Mouse (Mus musculus) gastrocnemius, postnatal 10 days (tissue): ENCODE measurements around the gene Ephx3. TPM values are rescaled to one million over a fixed set of nuclear protein-coding genes. Genes with fewer than 3 reads are reported as not detected.

Source experiments
- DNase-seq: peaks from one replicate; pipeline ENCODE4 v3.0.0; 2021; ENCODE audit warnings: mixed read lengths
- total RNA-seq, 2 experiments: library from RNA; stranded (reverse); gene quantifications; 2 replicates each; pipeline ENCODE4 v1.2.3; 2021

Gene Ephx3
- total RNA-seq, 2 experiments from 2014 or later: 0.14 to 0.20 TPM

- DNase-seq: no peak
Measured at GRCm38 (mm10) chr17:32172485-32172884, 16.9 kb downstream of the Ephx3 start.

GRCm38 (mm10) chr17:32169518-32170225, 19.7 kb downstream of the Ephx3 start:
- DNase-seq: no peak

GRCm38 (mm10) chr17:32166687-32167086, 22.7 kb downstream of the Ephx3 start, which contains the start of gene Notch3:
Notch3 (minus strand) TSS chr17:32166852.
- DNase-seq: peak; percentile 74

- peak; percentile 71 for DNase-seq
Measured at GRCm38 (mm10) chr17:32165803-32166595, 23.4 kb downstream of the Ephx3 start.

- peak; percentile 26 for DNase-seq
Measured at GRCm38 (mm10) chr17:32165266-32165802, 24.0 kb downstream of the Ephx3 start.

GRCm38 (mm10) chr17:32164780-32165179, 24.6 kb downstream of the Ephx3 start:
- DNase-seq: no peak

- peak; percentile 45 for DNase-seq
Measured at GRCm38 (mm10) chr17:32163910-32164650, 25.3 kb downstream of the Ephx3 start.

GRCm38 (mm10) chr17:32162112-32162850, 27.1 kb downstream of the Ephx3 start:
- peak; percentile 88 for DNase-seq

GRCm38 (mm10) chr17:32160882-32161281, 28.5 kb downstream of the Ephx3 start:
- no peak for DNase-seq

GRCm38 (mm10) chr17:32158841-32159240, 30.5 kb downstream of the Ephx3 start:
- no peak for DNase-seq

GRCm38 (mm10) chr17:32146718-32147117, 42.6 kb downstream of the Ephx3 start:
- DNase-seq: no peak

GRCm38 (mm10) chr17:32142907-32143854, 46.2 kb downstream of the Ephx3 start:
- peak; percentile 91 for DNase-seq

GRCm38 (mm10) chr17:32142234-32142633, 47.1 kb downstream of the Ephx3 start:
- DNase-seq: no peak

Other genes with a start within 250 kb of the Ephx3 start
- gene Rrp1b, start 153.4 kb downstream of the Ephx3 start, total RNA-seq: 10 to 100 TPM; 14.5 to 16.7 TPM
- gene Hsf2bp, start 153.2 kb downstream of the Ephx3 start, total RNA-seq: 1 to 10 TPM; 2.6 to 3.0 TPM
- gene Notch3, start 22.7 kb downstream of the Ephx3 start, total RNA-seq: 10 to 100 TPM; 39.6 to 47.8 TPM
- 10 to 100 TPM; 55.4 to 70.2 TPM for gene Brd4, start 95.2 kb upstream of the Ephx3 start, total RNA-seq
- 10 to 100 TPM; 37.6 to 50.2 TPM for gene Akap8, start 131.7 kb upstream of the Ephx3 start, total RNA-seq
- 10 to 100 TPM; 23.7 to 39.9 TPM for gene Akap8l, start 161.1 kb upstream of the Ephx3 start, total RNA-seq
- 10 to 100 TPM; 17.5 to 24.5 TPM for gene Wiz, start 199.9 kb upstream of the Ephx3 start, total RNA-seq
- gene Rasal3, start 214.0 kb upstream of the Ephx3 start, total RNA-seq: under 1 TPM; 0.70 to 0.90 TPM
- gene Pglyrp2, start 234.6 kb upstream of the Ephx3 start, total RNA-seq: not detected